Mouse (Mus musculus) liver, embryonic 14.5 days (tissue): ENCODE measurements around the gene Ubtd1.

Experiments used
- CTCF ChIP-seq: IDR thresholded peaks from 2 replicates; pipeline ENCODE4 v1.5.1; 2016; ENCODE audit warnings: antibody characterized with exemption, low read depth, control low read depth
- EP300 ChIP-seq: IDR thresholded peaks from 2 replicates; pipeline ENCODE4 v1.6.1; 2016; ENCODE audit warnings: antibody characterized with exemption, low read depth

DNA sequence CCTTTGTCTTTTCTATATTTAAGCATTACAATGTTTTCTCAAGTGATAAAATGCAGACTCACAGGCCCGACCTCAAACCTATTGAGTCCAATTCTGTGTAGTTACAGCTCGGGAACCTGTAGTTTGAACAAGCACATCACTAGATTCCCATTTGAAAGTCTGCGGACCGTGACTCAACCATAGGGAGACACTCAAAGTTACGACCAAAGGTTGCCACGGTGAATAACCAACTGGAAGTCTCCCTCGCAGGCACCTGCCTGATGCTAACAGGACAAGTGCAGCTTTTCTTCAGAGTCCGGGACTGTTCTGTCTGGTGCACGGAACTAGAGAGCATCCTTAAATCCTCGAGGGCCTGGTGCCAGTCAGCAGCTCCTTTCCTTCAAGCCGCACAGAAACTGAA is 98.9 kb downstream of the Ubtd1 start:
- TF ChIP-seq CTCF (no peak), EP300 (no peak)
